Mouse (Mus musculus) heart, embryonic 15.5 days (tissue): ENCODE data around the gene Zfp36l1. TPM values are rescaled to one million over a fixed set of nuclear protein-coding genes. Genes with fewer than 3 reads are reported as not detected.

Experiments used
- ATAC-seq: fragments of 200-750 bp; cut with Nextera tagmentation; replicated peaks from 2 replicates; pipeline ENCODE4 v1.8.0; 2017; ENCODE audit warnings: low read depth, moderate TSS enrichment; ENCODE audit not compliant: insufficient number of reproducible peaks, insufficient read depth, low FRiP score
- H3K27ac ChIP-seq: fragments of 300-500 bp; sonication (generic); 2 replicates; pipeline ENCODE4 v1.5.1; 2015; ENCODE audit warnings: mild to moderate bottlenecking, inconsistent platforms
- H3K27me3 ChIP-seq: fragments of 300-500 bp; sonication (generic); 2 replicates; pipeline ENCODE4 v1.6.1; 2015; ENCODE audit warnings: inconsistent platforms
- H3K36me3 ChIP-seq: fragments of 300-500 bp; sonication (generic); 2 replicates; pipeline ENCODE4 v1.6.1; 2015; ENCODE audit warnings: mild to moderate bottlenecking, inconsistent platforms
- H3K4me1 ChIP-seq: fragments of 300-500 bp; sonication (generic); replicated peaks from 2 replicates; pipeline ENCODE4 v1.6.1; 2015; ENCODE audit warnings: inconsistent platforms
- H3K4me2 ChIP-seq: fragments of 300-500 bp; sonication (generic); 2 replicates; pipeline ENCODE4 v1.6.1; 2015; ENCODE audit warnings: inconsistent platforms, mild to moderate bottlenecking, moderate library complexity
- H3K4me3 ChIP-seq: fragments of 300-500 bp; sonication (generic); 2 replicates; pipeline ENCODE4 v1.5.1; 2015; ENCODE audit warnings: mild to moderate bottlenecking, inconsistent platforms
- H3K9ac ChIP-seq: fragments of 300-500 bp; sonication (generic); 2 replicates; pipeline ENCODE4 v1.6.1; 2015; ENCODE audit warnings: mild to moderate bottlenecking, inconsistent platforms
- H3K9me3 ChIP-seq: fragments of 300-500 bp; sonication (generic); replicated peaks from 2 replicates; pipeline ENCODE4 v1.6.1; 2016; ENCODE audit warnings: inconsistent platforms
- WGBS: fragments of 180-500 bp; shearing (Covaris S2); methylation state at CpG from one replicate; pipeline ENCODE4 v1.1.7; 2015; ENCODE audit warnings: mixed read lengths; 5-methylcytosine and 5-hydroxymethylcytosine counted together
- polyA plus RNA-seq: library from polyadenylated mRNA; unstranded; fragments of >200 nt; fragmentation: Nextera tagmentation; extraction: Ambion mirVana; gene quantifications from 2 replicates; pipeline ENCODE4 v1.2.1, GENCODE M21; 2015

Zfp36l1 gene
- polyA plus RNA-seq = 94.7 and 107 TPM in 2 replicates

DNA sequence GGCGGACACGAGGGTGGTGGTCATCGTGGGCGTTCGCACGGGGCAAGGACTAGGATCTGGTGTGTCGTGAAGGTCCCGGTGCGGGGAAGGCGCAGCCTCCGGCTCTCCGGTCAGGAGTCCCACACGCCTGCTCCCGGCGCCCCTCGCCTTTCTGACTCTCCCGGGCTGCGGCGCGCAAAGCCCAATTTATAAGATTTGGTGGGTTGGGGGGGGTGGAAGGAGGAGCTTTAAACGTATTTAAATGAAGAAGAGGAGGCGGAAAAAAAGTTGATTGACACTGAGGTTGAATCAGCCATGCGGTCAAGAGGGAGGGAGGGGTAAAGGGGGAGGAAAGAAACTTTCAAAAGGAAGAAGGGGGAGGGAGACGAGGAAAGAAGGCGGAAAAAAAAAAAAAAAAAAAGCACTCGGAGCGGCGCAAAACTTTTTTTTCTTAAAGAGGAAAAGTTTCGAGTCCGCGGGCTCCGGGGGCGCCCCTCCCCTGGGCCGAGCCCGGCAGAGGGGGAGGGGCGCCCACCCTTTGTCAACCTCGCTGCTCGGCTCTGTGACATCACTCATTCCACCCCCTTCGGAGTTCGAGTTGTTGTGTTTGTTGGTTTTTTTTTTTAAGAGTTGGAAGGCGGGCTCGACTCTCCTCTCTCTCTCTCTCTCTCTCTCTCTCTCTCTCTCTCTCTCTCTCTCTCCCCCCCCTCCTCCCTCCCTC is at the start of gene Zfp36l1:
TSS of gene Zfp36l1 (minus strand) at position 162 of the 700 bp plus-strand sequence.
- Histone ChIP-seq H3K4me2 (peak within 1 kb of the TSS; percentile 78), H3K36me3 (peaks cover 6% of the 10 kb centered on the region; the same call in 1 of the 2 replicates), H3K27me3 (no peaks in the 10 kb centered on the region), H3K4me3 (peak within 1 kb of the TSS; percentile 81), H3K4me1 (peaks cover 33% of the 10 kb centered on the region), H3K9ac (peak within 1 kb of the TSS; percentile 99), H3K27ac (peak within 1 kb of the TSS; percentile 99), H3K9me3 (no peaks in the 10 kb centered on the region)
- peak; percentile 73 for ATAC-seq
- whole genome bisulfite sequencing = under 1% methylated on average over 39 of the region's 42 CpGs

DNA sequence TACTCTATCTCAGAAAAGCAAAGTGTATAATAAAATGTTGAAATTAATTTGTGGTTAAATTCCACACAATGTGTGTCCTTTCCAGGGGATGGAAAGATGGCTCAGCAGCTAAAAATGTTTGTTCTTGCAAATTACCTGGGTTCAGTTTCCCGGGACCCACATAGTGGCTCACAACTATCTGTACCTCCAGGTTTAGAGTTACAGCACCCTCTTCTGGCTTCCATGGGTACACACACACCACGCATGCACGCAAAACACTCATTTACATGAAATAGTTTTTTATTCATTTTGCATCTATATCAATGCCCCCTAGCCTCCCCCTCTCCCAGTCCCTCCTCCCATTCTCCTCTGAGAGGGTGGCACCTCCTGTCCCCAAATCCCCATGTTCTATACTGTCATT is 49.6 kb upstream of the Zfp36l1 start:
- Histone ChIP-seq H3K9ac (no peak overlapping the region), H3K9me3 (no peaks in the 10 kb centered on the region), H3K27me3 (no peaks in the 10 kb centered on the region), H3K27ac (no peak overlapping the region), H3K4me3 (no peak overlapping the region), H3K4me1 (peaks cover 7% of the 10 kb centered on the region), H3K4me2 (no peak overlapping the region), H3K36me3 (peaks cover 10% of the 10 kb centered on the region)
- no peak for ATAC-seq
- WGBS = 78% methylated on average over 3 of the region's 3 CpGs

DNA sequence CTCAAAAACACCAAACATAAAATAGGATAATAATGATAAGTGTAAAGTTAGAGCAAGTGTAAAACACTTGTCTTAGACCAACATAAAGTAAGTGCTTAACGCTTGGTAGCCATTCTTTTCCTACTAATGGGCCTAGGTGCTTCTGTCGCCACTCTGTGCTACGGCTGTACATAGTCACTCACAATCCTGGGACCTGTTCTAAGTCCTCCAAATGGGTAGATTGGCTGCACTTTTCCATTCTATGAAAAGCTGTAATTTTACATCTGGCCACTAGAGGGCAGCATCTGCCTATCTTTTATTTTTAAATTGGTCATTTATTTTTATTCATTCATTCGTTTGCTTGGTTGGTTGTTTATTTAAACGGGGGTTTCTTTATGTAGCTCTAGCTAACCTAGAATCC is 44.9 kb upstream of the Zfp36l1 start:
- H3K27ac ChIP-seq = no peak overlapping the region
- WGBS = 7% methylated on average over 5 of the region's 5 CpGs
- no peaks in the 10 kb centered on the region for H3K27me3 ChIP-seq
- no peak overlapping the region for H3K4me3 ChIP-seq
- no peak overlapping the region for H3K9ac ChIP-seq
- H3K4me1 ChIP-seq = no peaks in the 10 kb centered on the region; the same call in 1 of the 2 replicates
- no peak for ATAC-seq
- H3K36me3 ChIP-seq = no peaks in the 10 kb centered on the region
- no peaks in the 10 kb centered on the region for H3K9me3 ChIP-seq
- H3K4me2 ChIP-seq = peak overlapping the region; percentile 36; the same call in 1 of the 2 replicates

DNA sequence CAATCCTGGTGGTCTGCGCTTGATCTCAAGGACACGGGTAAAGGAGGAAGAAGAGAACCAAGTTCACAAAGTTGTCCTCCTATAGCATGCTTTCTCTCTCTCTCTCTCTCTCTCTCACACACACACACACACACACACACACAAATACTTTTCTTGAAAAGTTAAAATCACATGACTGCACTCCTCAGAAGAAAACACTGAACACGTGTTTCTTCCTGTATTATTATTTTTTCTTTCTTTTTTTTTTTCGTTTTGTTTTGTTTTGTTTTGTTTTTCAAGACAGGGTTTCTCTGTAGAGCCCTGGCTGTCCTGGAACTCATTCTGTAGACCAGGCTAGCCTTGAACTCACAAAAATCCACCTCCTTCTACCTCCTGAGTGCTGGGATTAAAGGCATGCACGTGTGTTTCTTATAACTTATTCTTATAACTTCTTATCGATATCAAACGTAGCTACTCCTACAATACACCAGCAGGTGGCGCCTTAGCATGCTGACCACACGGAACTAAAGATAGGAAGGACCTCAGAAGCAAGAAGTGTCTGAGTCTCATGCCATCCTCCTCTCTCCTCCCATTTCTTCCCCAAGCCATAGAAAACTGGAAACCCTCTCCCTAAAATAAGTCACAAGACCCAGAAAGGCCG is 41.0 kb upstream of the Zfp36l1 start:
- Histone ChIP-seq H3K27ac (no peak overlapping the region), H3K9ac (no peak overlapping the region), H3K9me3 (no peaks in the 10 kb centered on the region), H3K27me3 (no peaks in the 10 kb centered on the region), H3K4me1 (peaks cover 3% of the 10 kb centered on the region; the same call in 1 of the 2 replicates), H3K4me3 (no peak overlapping the region), H3K4me2 (no peak overlapping the region), H3K36me3 (no peaks in the 10 kb centered on the region)
- ATAC-seq = no peak
- 38% methylated on average over 10 of the region's 10 CpGs for WGBS

DNA sequence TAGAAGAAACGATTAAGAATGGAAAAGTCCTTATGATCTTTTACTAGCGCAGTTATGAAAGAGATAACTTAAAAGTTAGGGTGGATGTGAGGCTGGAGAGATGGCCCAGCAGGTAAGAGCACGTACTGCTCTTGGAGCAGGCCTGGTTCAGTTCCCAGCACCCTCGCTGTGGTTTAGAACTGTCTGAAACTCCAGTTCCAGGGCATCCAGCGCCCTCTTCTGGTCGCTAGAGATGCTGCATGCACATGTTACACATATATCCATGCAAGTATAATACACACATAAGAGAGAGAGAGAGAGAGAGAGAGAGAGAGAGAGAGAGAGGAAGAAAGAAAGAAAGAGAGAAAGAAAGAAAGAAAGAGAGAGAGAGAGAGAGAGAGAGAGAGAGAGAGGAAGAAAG is 40.3 kb upstream of the Zfp36l1 start:
- Histone ChIP-seq H3K4me1 (peaks cover 3% of the 10 kb centered on the region; the same call in 1 of the 2 replicates), H3K4me3 (no peak overlapping the region), H3K27ac (no peak overlapping the region), H3K36me3 (no peaks in the 10 kb centered on the region), H3K9ac (no peak overlapping the region), H3K4me2 (no peak overlapping the region), H3K27me3 (no peaks in the 10 kb centered on the region), H3K9me3 (no peaks in the 10 kb centered on the region)
- ATAC-seq = no peak
- WGBS = 82% methylated on average over 6 of the region's 6 CpGs

DNA sequence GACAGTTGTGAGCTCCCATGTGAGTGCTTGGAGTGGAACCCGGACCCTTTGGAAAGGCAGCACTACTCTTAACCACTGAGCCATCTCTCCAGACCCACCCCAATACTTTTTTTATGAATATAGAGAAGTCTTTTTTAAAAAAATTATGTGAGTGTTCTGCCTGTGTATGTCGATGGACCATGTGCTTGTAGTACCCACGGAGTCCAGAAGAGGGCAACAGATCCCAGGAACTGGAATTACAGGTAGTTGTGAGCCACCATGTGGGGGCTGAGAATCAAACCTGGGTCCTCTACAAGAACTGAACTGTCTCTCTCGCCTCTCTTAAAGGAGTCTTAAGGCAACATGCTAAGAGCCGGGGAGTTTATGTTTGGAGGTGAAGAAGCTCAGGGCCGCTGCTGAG is 39.0 kb upstream of the Zfp36l1 start:
- no peak for ATAC-seq
- no peak overlapping the region for H3K4me2 ChIP-seq
- H3K9me3 ChIP-seq = no peaks in the 10 kb centered on the region
- no peak overlapping the region for H3K9ac ChIP-seq
- no peak overlapping the region for H3K27ac ChIP-seq
- WGBS = 87% methylated on average over 6 of the region's 6 CpGs
- H3K4me3 ChIP-seq = no peak overlapping the region
- H3K36me3 ChIP-seq = no peaks in the 10 kb centered on the region
- H3K27me3 ChIP-seq = no peaks in the 10 kb centered on the region
- H3K4me1 ChIP-seq = 0 out of 2 replicates have a peak, but pooled peaks cover 5% of the 10 kb centered on the region

DNA sequence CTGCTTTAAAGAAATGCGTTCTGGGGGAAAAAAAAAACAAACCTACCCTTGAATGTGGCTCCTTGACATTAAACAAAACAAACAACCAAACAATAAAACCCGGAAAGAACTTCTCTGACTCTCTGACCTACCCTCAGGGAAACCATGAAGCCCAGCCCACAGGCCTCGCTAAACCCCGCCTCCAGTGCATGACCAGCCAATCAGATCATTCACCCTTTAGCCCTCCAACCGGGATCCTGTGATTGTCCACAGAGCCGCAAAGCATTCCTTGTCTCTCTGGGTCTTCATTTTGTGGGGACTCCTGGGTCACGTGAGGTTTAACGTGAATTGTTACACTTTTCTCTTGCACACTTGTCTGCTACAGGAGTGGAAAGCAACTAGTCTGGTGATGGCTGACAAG is 37.8 kb upstream of the Zfp36l1 start:
- whole genome bisulfite sequencing = 37% methylated on average over 8 of the region's 8 CpGs
- Histone ChIP-seq H3K27ac (no peak overlapping the region), H3K9me3 (no peaks in the 10 kb centered on the region), H3K4me3 (no peak overlapping the region), H3K27me3 (no peaks in the 10 kb centered on the region), H3K4me1 (peaks cover 12% of the 10 kb centered on the region; the same call in 1 of the 2 replicates), H3K36me3 (no peaks in the 10 kb centered on the region), H3K9ac (no peak overlapping the region), H3K4me2 (peak overlapping the region; percentile 26)
- ATAC-seq = no peak

DNA sequence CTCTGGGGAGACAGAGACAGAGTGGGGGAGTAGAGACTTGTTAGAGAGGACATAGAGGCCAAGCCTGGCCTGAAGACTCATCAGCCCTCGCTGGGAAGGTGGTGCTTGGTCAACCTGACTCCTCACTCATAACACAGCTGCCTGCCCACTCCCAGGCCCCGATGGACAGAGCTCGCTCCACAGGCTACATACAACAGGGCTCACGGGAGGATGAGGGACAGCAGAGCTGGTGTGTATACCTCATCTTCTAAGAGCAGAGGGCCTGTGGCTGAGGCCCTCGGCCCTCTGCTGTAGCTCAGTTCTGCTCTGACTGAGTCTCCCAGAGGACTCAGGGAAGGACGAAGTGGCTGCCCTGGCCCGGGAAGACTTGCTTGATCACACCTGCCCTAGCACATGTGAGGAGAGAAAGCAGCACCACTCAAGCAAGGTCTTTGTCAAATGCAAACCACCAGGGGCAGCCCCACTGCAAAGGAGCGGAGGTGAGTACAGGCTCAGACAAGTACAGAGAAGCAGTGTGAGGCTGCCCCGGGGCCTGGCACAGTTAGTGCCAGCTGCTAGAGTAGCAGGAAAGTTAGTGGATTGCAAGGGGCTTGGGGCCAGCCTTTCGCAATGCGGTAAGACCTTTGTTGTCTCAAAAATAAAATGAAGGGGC is 34.9 kb upstream of the Zfp36l1 start:
- no peak overlapping the region for H3K9ac ChIP-seq
- ATAC-seq = no peak
- H3K36me3 ChIP-seq = no peaks in the 10 kb centered on the region
- 83% methylated on average over 11 of the region's 11 CpGs for WGBS
- peaks cover 12% of the 10 kb centered on the region; the same call in 1 of the 2 replicates for H3K4me1 ChIP-seq
- H3K4me3 ChIP-seq = no peak overlapping the region
- no peaks in the 10 kb centered on the region for H3K9me3 ChIP-seq
- H3K27ac ChIP-seq = no peak overlapping the region
- H3K27me3 ChIP-seq = no peaks in the 10 kb centered on the region
- no peak overlapping the region for H3K4me2 ChIP-seq

DNA sequence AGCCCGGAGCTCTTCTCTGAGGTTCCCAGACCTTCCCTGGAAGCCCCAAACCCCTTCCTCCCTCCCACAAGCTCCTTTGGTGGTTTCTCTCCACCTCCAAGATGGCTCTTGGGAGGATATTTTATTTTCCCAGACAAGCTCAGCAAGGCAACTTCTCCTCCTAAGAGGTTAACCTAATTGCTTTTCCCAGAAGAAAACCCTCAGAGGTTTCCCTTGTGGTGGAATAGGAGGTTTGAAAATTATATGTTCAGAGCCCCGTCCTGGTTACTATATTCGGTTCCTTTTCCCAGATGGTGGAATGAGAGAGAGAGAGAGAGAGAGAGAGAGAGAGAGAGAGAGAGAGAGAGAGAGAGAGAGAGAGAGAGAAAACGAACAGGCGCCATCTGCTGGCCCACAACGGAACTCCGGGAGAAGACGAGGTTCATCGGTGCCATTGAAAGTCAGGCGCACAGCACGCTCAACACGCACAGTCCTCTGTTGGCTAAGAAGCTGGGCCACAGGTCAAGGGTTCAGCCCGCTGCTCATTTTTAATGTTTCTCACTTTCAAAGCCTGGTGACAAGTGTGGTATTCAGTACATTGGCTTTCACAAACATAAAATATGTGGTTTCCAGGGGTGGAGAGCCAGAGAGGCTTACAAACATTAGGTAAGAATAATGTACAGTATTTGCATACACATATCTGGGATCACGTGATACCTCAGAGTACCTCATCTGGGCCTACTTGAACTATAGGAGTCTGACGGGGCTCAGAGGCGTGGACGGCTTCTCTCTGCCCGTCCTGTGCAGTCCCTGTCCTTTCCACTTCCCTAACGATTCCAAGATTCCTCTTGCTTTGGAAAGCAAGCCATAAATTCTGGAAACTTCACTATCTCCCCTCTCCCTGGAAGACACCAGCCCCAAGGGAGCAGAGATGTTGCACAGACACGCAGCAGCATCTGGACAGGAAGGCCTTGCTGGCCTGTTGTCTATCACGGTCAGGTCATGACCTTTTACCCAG is 33.7 kb upstream of the Zfp36l1 start:
- Histone ChIP-seq H3K36me3 (no peaks in the 10 kb centered on the region), H3K9ac (no peak overlapping the region), H3K27me3 (no peaks in the 10 kb centered on the region), H3K27ac (peak overlapping the region; percentile 7), H3K9me3 (no peaks in the 10 kb centered on the region), H3K4me3 (no peak overlapping the region), H3K4me1 (peaks cover 12% of the 10 kb centered on the region; the same call in 1 of the 2 replicates), H3K4me2 (no peak overlapping the region)
- no peak for ATAC-seq
- WGBS = 37% methylated on average over 21 of the region's 21 CpGs

DNA sequence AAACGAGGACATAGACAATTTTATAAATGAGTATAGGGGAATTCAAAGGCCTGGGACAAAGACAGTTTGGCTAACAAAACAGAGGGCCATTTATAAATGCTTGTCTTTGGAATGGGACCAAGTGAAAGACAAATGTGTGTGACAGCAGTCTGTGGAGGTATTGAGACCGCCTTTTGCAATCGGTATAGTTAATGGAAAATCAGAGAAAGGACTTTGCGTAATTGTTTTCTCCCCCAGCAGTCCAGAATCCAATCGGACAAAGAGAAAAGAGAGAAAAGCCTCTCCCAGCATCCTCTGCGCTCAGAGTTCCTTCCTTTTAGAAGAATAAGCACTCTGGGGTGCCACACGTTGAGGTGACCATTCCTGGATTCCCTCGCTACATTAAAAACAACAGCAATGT is 32.6 kb upstream of the Zfp36l1 start:
- 80% methylated on average over 8 of the region's 8 CpGs for WGBS
- Histone ChIP-seq H3K9me3 (no peaks in the 10 kb centered on the region), H3K27me3 (no peaks in the 10 kb centered on the region), H3K4me1 (peaks cover 12% of the 10 kb centered on the region), H3K4me2 (no peak overlapping the region), H3K9ac (no peak overlapping the region), H3K4me3 (no peak overlapping the region), H3K36me3 (no peaks in the 10 kb centered on the region), H3K27ac (no peak overlapping the region)
- ATAC-seq = no peak
